ENCODE assay signal across 13 mouse cellular contexts in the genomic region with DNA sequence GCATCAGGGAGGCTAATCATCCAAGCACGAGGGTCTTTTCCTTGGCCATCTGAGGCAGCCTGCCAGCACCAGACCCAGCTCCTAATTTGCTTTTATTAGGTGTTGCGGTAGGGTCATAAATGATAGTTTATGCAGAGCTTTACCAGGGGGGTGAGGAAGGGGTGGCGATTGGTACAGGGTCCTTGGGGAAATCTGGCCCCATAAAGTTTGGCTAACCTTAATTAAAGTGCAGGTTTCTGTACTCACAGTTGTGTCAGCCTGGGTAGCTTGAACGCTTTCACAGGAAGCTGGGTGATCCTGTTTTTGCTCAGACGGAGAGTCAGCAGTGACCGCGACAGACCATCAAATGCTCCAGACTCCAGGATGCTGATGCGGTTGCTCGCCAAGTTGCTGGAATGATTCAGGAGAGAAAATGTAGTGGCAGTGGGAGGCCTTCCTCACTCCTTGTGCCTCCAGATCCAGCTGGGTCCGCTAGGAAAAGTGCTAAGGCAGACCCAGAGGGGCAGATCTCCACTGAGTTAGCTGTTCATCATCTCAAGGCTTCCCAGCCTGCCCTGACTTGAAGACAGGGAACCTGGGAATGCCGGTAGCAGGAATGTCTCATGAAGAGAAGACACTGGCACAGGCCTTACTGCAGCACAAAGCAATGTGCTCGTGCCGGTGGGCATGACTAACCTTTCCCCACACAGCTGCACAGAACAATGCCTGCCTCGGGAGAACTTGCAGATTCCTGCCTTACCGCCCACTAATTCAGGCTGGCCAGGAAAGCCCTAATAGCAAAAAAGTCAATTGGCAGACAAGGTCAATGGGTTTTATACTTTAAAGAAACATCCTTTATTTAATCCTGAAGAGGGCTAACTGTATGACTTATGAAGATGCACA.
DNase-seq lines count a peak whose midpoint lies in the region; ATAC-seq and TF ChIP-seq lines count a peak whose summit lies in the region.
"Had no signal": no experiment of that assay in that cellular context is flagged by ENCODE, and none has a peak within 500 bp of the region (broad histone marks: within the 10 kb centered on the region; RNA-seq: fewer than 3 reads in every experiment).

No protein-coding gene starts in this region.

- no peak overlapping the region for H3K9ac ChIP-seq in forebrain, embryonic 16.5 days (replicated peaks; ENCODE audit: low read depth, low read length)
- H3K9ac ChIP-seq in stomach, embryonic 16.5 days (ENCODE audit: low read length): no peak overlapping the region
- no peak overlapping the region for H3K9ac ChIP-seq in stomach, postnatal 0 days (ENCODE audit: low read length)
- no peak overlapping the region for H3K9ac ChIP-seq in limb, embryonic 12.5 days (replicated peaks)
- H3K9ac ChIP-seq: lung, embryonic 15.5 days had no signal

- peak overlapping the region; percentile 44 for H3K27ac ChIP-seq in forebrain, embryonic 10.5 days
- H3K27ac ChIP-seq in forebrain, embryonic 16.5 days (ENCODE audit: low read length): no peak overlapping the region
- peak overlapping the region; percentile 31; the same call in 1 of the 2 replicates for H3K27ac ChIP-seq in stomach, embryonic 16.5 days (ENCODE audit: low read length)
- H3K27ac ChIP-seq in stomach, postnatal 0 days (replicated peaks): no peak overlapping the region
- H3K27ac ChIP-seq in limb, embryonic 12.5 days: peak overlapping the region; percentile 87
- peak overlapping the region; percentile 49 for H3K27ac ChIP-seq in olfactory bulb, adult 2 months (ENCODE audit: insufficient read depth, low read depth, low read length)
- H3K27ac ChIP-seq: lung, embryonic 15.5 days had no signal

- TF ChIP-seq CTCF in stomach, postnatal 0 days (IDR thresholded peaks at IDR 0.05; ENCODE audit: low read depth): no peak
- TF ChIP-seq CTCF in olfactory bulb, adult 2 months (IDR thresholded peaks at IDR 0.05; ENCODE audit: insufficient read depth, low read depth, low read length): no peak

- DNase-seq in forebrain, embryonic 10.5 days (ENCODE audit: extremely low spot score, low spot score): no peak
- no peak for DNase-seq in stomach, postnatal 0 days (ENCODE audit: low spot score)
- no peak for DNase-seq in kidney, adult 9 months
- no peak for DNase-seq in gastrocnemius, adult 18-20 months (ENCODE audit: low spot score)
- DNase-seq: adrenal gland, postnatal 10 days; cerebellum, adult 8-10 months; retina, postnatal 1 day; thymus, postnatal 36 days had no signal

- WGBS in forebrain, embryonic 10.5 days: 71% methylated on average over 15 of the region's 15 CpGs
- WGBS in forebrain, embryonic 16.5 days: 48% methylated on average over 15 of the region's 15 CpGs
- WGBS in stomach, embryonic 16.5 days: 58% methylated on average over 15 of the region's 15 CpGs
- WGBS in stomach, postnatal 0 days: 51% methylated on average over 15 of the region's 15 CpGs
- 8% methylated on average over 15 of the region's 15 CpGs for WGBS in limb, embryonic 12.5 days
- 41% methylated on average over 15 of the region's 15 CpGs for WGBS in olfactory bulb, adult 2 months

- TF ChIP-seq EP300 in stomach, postnatal 0 days (optimal IDR thresholded peaks at IDR 0.05): no peak

- no peak for TF ChIP-seq POLR2A in olfactory bulb, adult 2 months (IDR thresholded peaks at IDR 0.05; ENCODE audit: insufficient read depth, low read depth, low read length)

- ATAC-seq in forebrain, embryonic 16.5 days: no peak
- ATAC-seq in stomach, embryonic 16.5 days (ENCODE audit: insufficient read depth, low FRiP score): no peak
- no peak for ATAC-seq in stomach, postnatal 0 days (ENCODE audit: low FRiP score, low TSS enrichment)
- peak; percentile 85 for ATAC-seq in limb, embryonic 12.5 days (ENCODE audit: insufficient number of reproducible peaks, insufficient read depth, low FRiP score, low TSS enrichment, low read depth)

- H3K36me3 ChIP-seq in forebrain, embryonic 10.5 days (replicated peaks): peaks cover 72% of the 10 kb centered on the region
- H3K36me3 ChIP-seq in forebrain, embryonic 16.5 days (ENCODE audit: control insufficient read depth, insufficient read depth): no peaks in the 10 kb centered on the region
- peaks cover 22% of the 10 kb centered on the region for H3K36me3 ChIP-seq in stomach, embryonic 16.5 days (ENCODE audit: control insufficient read depth, insufficient read depth, low read length)
- peaks cover 19% of the 10 kb centered on the region for H3K36me3 ChIP-seq in stomach, postnatal 0 days (ENCODE audit: control insufficient read depth, insufficient read depth, low read length)
- peaks cover 43% of the 10 kb centered on the region for H3K36me3 ChIP-seq in limb, embryonic 12.5 days

- H3K9me3 ChIP-seq in forebrain, embryonic 10.5 days: no peaks in the 10 kb centered on the region
- H3K9me3 ChIP-seq in forebrain, embryonic 16.5 days (ENCODE audit: control insufficient read depth, low read length): no peaks in the 10 kb centered on the region
- no peaks in the 10 kb centered on the region for H3K9me3 ChIP-seq in stomach, embryonic 16.5 days (replicated peaks; ENCODE audit: control insufficient read depth, low read length)
- no peaks in the 10 kb centered on the region for H3K9me3 ChIP-seq in stomach, postnatal 0 days (ENCODE audit: control insufficient read depth, low read length)
- no peaks in the 10 kb centered on the region for H3K9me3 ChIP-seq in limb, embryonic 12.5 days
- H3K9me3 ChIP-seq: lung, embryonic 15.5 days had no signal

- H3K4me3 ChIP-seq in forebrain, embryonic 10.5 days: no peak overlapping the region
- H3K4me3 ChIP-seq in forebrain, embryonic 16.5 days (replicated peaks; ENCODE audit: low read length): no peak overlapping the region
- H3K4me3 ChIP-seq in stomach, embryonic 16.5 days (replicated peaks; ENCODE audit: low read length): no peak overlapping the region
- no peak overlapping the region for H3K4me3 ChIP-seq in stomach, postnatal 0 days (ENCODE audit: low read depth, low read length)
- no peak overlapping the region for H3K4me3 ChIP-seq in limb, embryonic 12.5 days (replicated peaks)
- no peak overlapping the region for H3K4me3 ChIP-seq in olfactory bulb, adult 2 months (ENCODE audit: insufficient read depth, low read depth, low read length)
- H3K4me3 ChIP-seq: lung, embryonic 15.5 days had no signal

- no peaks in the 10 kb centered on the region for H3K27me3 ChIP-seq in forebrain, embryonic 10.5 days (ENCODE audit: poor library complexity, severe bottlenecking)
- no peaks in the 10 kb centered on the region for H3K27me3 ChIP-seq in forebrain, embryonic 16.5 days (replicated peaks; ENCODE audit: control insufficient read depth, insufficient read depth, low read length)
- H3K27me3 ChIP-seq in stomach, embryonic 16.5 days (ENCODE audit: control insufficient read depth, insufficient read depth, low read length): no peaks in the 10 kb centered on the region
- no peaks in the 10 kb centered on the region for H3K27me3 ChIP-seq in stomach, postnatal 0 days (ENCODE audit: control insufficient read depth, insufficient read depth, low read length)
- peaks cover 35% of the 10 kb centered on the region for H3K27me3 ChIP-seq in limb, embryonic 12.5 days
- H3K27me3 ChIP-seq: lung, embryonic 15.5 days had no signal

- H3K4me2 ChIP-seq in forebrain, embryonic 16.5 days (ENCODE audit: low read length): no peak overlapping the region
- H3K4me2 ChIP-seq in stomach, embryonic 16.5 days (ENCODE audit: low read depth, low read length): no peak overlapping the region
- H3K4me2 ChIP-seq in stomach, postnatal 0 days (replicated peaks; ENCODE audit: low read depth): no peak overlapping the region
- peak overlapping the region; percentile 42 for H3K4me2 ChIP-seq in limb, embryonic 12.5 days
- H3K4me2 ChIP-seq: lung, embryonic 15.5 days had no signal

- peaks cover 49% of the 10 kb centered on the region for H3K4me1 ChIP-seq in forebrain, embryonic 10.5 days
- peaks cover 14% of the 10 kb centered on the region; the same call in 1 of the 2 replicates for H3K4me1 ChIP-seq in forebrain, embryonic 16.5 days (replicated peaks; ENCODE audit: control insufficient read depth, insufficient read depth, low read length)
- H3K4me1 ChIP-seq in stomach, embryonic 16.5 days (ENCODE audit: control insufficient read depth, insufficient read depth, low read length): peaks cover 21% of the 10 kb centered on the region
- peaks cover 6% of the 10 kb centered on the region; the same call in 1 of the 2 replicates for H3K4me1 ChIP-seq in stomach, postnatal 0 days (replicated peaks; ENCODE audit: control insufficient read depth, insufficient read depth)
- H3K4me1 ChIP-seq in limb, embryonic 12.5 days (replicated peaks): peaks cover 76% of the 10 kb centered on the region
- peaks cover 39% of the 10 kb centered on the region for H3K4me1 ChIP-seq in olfactory bulb, adult 2 months (ENCODE audit: control insufficient read depth, insufficient read depth, low read length)

Comparison
In these comparisons a context has a peak if more than half of its experiments do, and no peak if none do; other contexts are left out.
1. H3K27ac ChIP-seq: peak in forebrain, embryonic 10.5 days (single experiment), stomach, embryonic 16.5 days (single experiment), limb, embryonic 12.5 days (single experiment) and olfactory bulb, adult 2 months (single experiment); none in forebrain, embryonic 16.5 days (single experiment) and stomach, postnatal 0 days (single experiment).